Mouse (Mus musculus) left cerebral cortex, postnatal 36 days (tissue): ENCODE measurements at regions not wholly inside any gene's neighbourhood (a gene's known extent, or its start where the extent isn't known, plus 50 kb on each side); places are given as distances from the start of the nearest gene placed in this dataset.

ENCODE experiments used
- DNase-seq, 2 experiments: peaks; one replicate each; pipeline ENCODE4 v3.0.0; 2021 to 2022; ENCODE audit warnings: low spot score in 2 of 2, mixed read lengths in 1 of 2
- intact Hi-C: fragments of 180-260 bp; cut with DNase I; formaldehyde crosslinking; loops from one replicate; pipeline ENCODE4 v1.15.1; 2025

DNA sequence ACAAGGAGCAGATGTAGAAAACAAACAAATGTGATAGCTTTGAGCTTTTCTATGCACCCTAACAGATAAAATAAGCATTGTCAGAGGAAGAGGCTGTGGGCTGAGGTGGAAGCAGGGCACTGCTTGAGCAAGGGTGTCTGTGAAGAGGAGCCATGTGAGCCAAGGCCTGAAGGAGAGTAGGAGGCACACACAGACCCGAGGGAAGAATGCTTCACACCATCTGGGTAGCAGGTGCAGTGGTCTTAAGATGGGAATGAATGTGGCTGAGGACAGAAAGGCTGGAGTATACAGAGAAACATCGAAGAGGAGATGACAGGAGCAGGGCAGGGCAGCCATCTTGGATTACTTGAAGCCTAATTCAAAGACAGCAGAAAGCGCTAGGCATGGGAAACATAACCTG is 123.5 kb downstream of the Zbtb18 start:
- DNase-seq, result peak in 1 of 2 experiments; percentile 12
- intact Hi-C loops, result no loop called here

DNA sequence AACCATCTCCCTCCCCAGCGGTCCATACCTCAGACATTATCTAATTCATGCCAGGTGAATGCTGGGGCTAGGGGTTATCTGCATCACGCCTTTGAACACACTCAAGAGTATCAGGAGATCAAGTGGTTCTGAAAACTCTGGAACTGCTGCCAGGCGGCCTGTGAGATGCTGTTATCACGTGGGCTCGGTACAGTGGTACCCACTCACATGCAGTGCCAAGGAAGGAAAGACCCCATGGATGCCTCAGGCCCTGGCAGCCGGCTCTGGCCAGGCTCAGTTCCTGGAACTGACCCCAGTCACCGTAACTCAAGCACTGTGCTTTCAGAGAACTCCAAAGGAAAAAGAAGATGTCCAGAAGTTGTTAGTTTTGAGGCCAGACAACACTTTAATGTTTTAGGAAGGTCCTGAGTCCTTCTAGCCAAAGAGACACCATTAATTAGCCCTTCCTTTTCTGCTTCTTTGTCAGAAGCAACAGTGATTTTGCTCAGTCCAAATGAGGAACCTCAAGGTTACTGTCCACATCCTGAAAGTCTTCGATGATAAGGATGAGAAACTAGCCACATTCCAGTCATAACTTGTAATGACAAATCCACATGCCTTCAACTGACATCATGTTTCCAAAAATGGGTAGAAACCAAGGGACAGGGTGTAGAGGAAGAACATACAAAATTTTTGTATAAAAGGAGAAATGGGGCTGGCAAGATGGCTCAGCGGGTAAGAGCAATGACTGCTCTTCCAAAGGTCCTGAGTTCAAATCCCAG is 126.1 kb downstream of the Zbtb18 start:
- DNase-seq, result no peak
- intact Hi-C loops, result no loop called here

- intact Hi-C loops, result no loop called here
- DNase-seq, result no peak
Measured at GRCm38 (mm10) chr1:177569572-177569971, 127.4 kb downstream of the Zbtb18 start.

- intact Hi-C loops, result loop anchor here (5.0 kb wide), 1 partner anchor 99 kb away; no protein-coding TSS in a partner anchor
- DNase-seq, result peak; percentile 81 to 88
Measured at GRCm38 (mm10) chr1:177573017-177573725, 131.0 kb downstream of the Zbtb18 start.

- intact Hi-C loops, result loop anchor here (5.0 kb wide), 1 partner anchor 99 kb away; no protein-coding TSS in a partner anchor
Measured at GRCm38 (mm10) chr1:177573781-177574180, 131.6 kb downstream of the Zbtb18 start.

GRCm38 (mm10) chr1:177574312-177574711 is 132.2 kb downstream of the Zbtb18 start:
- DNase-seq, result no peak
- intact Hi-C loops, result loop anchor here (5.0 kb wide), 1 partner anchor 98 kb away; no protein-coding TSS in a partner anchor

More at GRCm38 (mm10) chr1:177573781-177574180, 131.6 kb downstream of the Zbtb18 start:
- DNase-seq, result no peak

DNA sequence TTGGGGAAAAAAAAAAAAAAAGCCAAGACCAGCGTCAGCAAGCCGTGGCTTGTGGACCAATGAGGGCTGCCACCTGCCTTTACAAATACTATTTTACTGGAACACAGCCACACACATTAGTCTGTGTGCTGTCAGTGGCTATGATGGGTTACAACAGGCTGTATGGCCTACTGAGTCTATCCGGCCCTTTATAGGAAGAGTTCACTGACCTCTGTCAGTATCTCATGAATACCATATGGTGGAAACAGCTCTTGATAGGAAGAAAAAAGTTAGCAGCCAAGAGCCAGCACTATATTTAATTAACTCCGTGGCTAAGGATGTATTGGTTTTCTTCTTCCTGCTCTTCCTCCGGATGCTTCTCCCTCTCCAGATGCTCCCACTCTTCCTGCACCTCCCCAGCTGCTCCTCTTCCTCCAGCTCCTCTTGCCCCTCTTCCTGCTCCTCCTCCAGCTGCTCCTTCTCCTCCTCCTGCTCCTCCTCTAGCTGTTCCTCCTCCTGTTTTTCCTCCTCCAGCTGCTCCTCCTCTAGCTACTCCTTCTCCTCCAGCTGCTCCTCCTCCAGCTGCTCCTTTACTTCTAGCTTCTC is 142.2 kb downstream of the Zbtb18 start:
- intact Hi-C loops, result no loop called here
- no peak for DNase-seq

- no peak for DNase-seq
- intact Hi-C loops, result no loop called here
Measured at GRCm38 (mm10) chr1:177585320-177585719, 143.2 kb downstream of the Zbtb18 start.

- no peak for DNase-seq
- intact Hi-C loops, result no loop called here
Measured at GRCm38 (mm10) chr1:177589034-177589433, 140.6 kb upstream of the 1700016C15Rik start.

- intact Hi-C loops, result no loop called here
- DNase-seq, result no peak
Measured at GRCm38 (mm10) chr1:177589656-177590055, 140.0 kb upstream of the 1700016C15Rik start.

DNA sequence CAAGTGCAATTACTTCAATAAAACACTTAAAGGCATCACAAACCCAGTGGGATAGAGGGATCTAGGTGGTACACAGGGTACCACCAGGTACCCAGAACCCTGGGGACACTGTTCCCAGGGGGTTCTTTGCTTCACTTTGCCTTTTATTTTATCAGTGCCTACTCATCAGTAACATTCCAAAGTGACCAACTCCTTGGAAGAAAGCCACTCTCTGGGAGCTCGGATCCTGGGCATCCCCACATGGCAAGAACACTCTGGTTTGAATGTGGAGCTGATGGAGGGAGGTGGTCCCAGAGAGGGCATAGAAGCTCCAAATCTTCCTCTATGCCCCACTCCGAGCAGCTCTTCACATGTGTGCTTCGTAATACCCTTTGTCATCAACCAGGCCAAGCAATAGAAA is 137.9 kb upstream of the 1700016C15Rik start:
- DNase-seq, result no peak
- intact Hi-C loops, result no loop called here

GRCm38 (mm10) chr1:177592337-177592736 is 137.3 kb upstream of the 1700016C15Rik start:
- DNase-seq, result no peak
- intact Hi-C loops, result no loop called here

- intact Hi-C loops, result no loop called here
- no peak for DNase-seq
Measured at GRCm38 (mm10) chr1:177594341-177594740, 135.3 kb upstream of the 1700016C15Rik start.

- DNase-seq, result no peak
- intact Hi-C loops, result no loop called here
Measured at GRCm38 (mm10) chr1:177595326-177595914, 134.2 kb upstream of the 1700016C15Rik start.

GRCm38 (mm10) chr1:177597036-177597435 is 132.6 kb upstream of the 1700016C15Rik start:
- intact Hi-C loops, result no loop called here
- no peak for DNase-seq

- intact Hi-C loops, result no loop called here
- no peak for DNase-seq
Measured at GRCm38 (mm10) chr1:177605353-177605969, 124.2 kb upstream of the 1700016C15Rik start.

- no peak for DNase-seq
- intact Hi-C loops, result no loop called here
Measured at GRCm38 (mm10) chr1:177607565-177607964, 122.0 kb upstream of the 1700016C15Rik start.

- intact Hi-C loops, result no loop called here
Measured at GRCm38 (mm10) chr1:177608551-177609020, 121.0 kb upstream of the 1700016C15Rik start.

DNA sequence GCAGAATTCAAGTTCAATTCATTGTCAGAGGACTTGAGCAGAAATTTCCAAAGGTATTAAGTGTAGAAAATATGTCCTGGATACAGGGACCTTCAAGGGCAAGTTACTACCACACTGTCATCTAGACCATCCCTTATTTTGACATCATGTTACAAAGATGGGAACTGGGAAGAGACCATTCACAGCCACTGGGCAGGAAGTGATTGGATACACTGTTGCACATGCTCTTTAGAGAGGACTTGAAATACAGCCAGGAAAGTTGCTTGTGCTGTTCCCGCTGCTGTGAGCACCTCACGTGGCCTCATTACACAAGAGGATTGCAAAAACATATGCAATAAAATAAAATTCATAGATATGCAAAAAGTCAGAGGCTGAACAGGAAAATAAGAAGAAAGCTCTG is 120.4 kb upstream of the 1700016C15Rik start:
- intact Hi-C loops, result no loop called here
- no peak for DNase-seq

More at GRCm38 (mm10) chr1:177608551-177609020, 121.0 kb upstream of the 1700016C15Rik start:
- no peak for DNase-seq
